Mouse (Mus musculus) liver, adult 2 months (tissue): ENCODE data around the gene Mtch1.

ENCODE experiments used
- CTCF ChIP-seq: fragments of 200-500 bp; IDR thresholded peaks from 2 replicates; pipeline ENCODE4 v1.5.1; 2011; ENCODE audit warnings: low read depth, low read length, control low read depth
- POLR2A ChIP-seq: fragments of 200-500 bp; IDR thresholded peaks from 2 replicates; pipeline ENCODE4 v1.6.1; 2011; ENCODE audit warnings: low read length, control low read depth; ENCODE audit not compliant: insufficient read depth; ENCODE audit errors: extremely low read depth

GRCm38 (mm10) chr17:29316891-29317290 lies 30.8 kb downstream of the Mtch1 start:
- TF ChIP-seq POLR2A = no peak
- TF ChIP-seq CTCF = no peak
